Mouse (Mus musculus): ENCODE measurements around the gene Pigx. TPM values are rescaled to one million over a fixed set of nuclear protein-coding genes. Genes with fewer than 3 reads are reported as not detected.

Gene Pigx
- 89.0 and 91.8 TPM in 2 replicates for polyA plus RNA-seq (2015; fragmentation: Nextera tagmentation; extraction: Ambion mirVana)

DNA sequence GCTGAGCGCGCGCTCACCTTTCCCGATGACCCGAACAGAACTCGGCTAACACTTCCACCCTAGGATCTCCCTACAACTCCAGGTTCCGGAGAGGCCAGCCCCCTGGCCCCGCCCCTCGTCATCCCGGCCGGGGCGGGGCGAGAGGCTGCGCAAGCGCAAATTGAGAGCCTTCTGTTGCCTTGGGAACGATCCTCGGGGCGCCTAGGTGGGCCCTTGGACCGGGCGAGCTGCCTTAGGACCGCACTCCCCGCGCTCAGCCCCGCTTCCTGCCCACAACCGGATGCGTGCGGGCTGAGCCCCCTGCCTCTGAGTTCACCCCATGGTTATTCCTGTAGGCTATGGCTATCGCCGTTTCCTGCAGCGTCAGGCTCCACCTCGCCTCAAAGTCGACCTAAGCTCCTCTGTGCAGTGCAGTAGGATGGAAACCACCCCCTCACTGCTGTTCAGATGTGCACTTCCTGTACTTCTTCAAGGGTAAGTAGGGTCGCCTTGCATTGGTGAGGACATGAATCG, at the start of gene Pigx, which contains the start of gene Cep19:
Pigx (minus strand) TSS at position 103 of the 513 bp plus-strand sequence.
Cep19 (plus strand) TSS at position 163 of the 513 bp plus-strand sequence.
- Histone ChIP-seq H3K36me3 (peaks cover 2% of the 10 kb centered on the region; the same call in 1 of the 2 replicates), H3K27me3 (replicated peaks) (no peaks in the 10 kb centered on the region), H3K4me3 (replicated peaks) (peak within 1 kb of the TSS; percentile 96), H3K4me1 (peaks cover 4% of the 10 kb centered on the region; the same call in 1 of the 2 replicates), H3K27ac (peak within 1 kb of the TSS; percentile 86), H3K9ac (peak within 1 kb of the TSS; percentile 80), H3K9me3 (no peaks in the 10 kb centered on the region), H3K4me2 (peak within 1 kb of the TSS; percentile 79)
- WGBS, result under 1% methylated on average over 34 of the region's 34 CpGs
- peak; percentile 96 for ATAC-seq (ENCODE audit: insufficient read depth, low FRiP score, low read depth)

DNA sequence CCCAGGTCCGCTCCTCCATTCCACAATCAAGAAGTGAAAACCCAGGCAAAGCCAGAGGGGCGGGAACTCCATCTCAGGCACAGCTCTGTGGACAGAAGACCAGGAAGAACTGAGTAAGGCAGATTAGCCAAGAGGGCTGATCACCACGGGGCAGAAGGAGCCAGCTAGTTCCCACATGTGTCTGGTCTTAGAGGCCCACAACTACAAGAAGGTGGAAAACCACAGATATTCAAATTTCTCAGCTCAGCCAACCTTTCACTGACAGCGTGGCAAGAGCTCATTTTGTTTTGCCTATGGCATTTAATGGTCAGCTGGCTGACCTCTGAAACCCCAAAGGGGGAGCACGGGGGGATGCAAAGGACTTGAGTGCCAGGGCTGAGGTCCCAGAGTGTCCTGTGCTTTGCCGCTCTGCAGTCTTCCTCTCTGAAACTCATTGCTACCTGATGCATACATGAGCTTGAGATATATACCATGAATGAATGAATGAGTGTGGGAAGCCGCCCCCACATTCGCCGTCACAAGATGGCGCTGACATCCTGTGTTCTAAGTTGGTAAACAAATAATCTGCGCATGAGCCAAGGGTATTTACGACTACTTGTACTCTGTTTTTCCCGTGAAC, 48.2 kb upstream of the Pigx start:
- no peak for ATAC-seq (ENCODE audit: insufficient read depth, low FRiP score, low read depth)
- H3K27ac ChIP-seq, result no peak overlapping the region
- no peaks in the 10 kb centered on the region for H3K9me3 ChIP-seq
- H3K36me3 ChIP-seq, result no peaks in the 10 kb centered on the region
- H3K4me3 ChIP-seq (replicated peaks), result no peak overlapping the region
- H3K4me1 ChIP-seq, result no peaks in the 10 kb centered on the region
- WGBS, result 59% methylated on average over 12 of the region's 13 CpGs
- H3K9ac ChIP-seq, result no peak overlapping the region
- 0 out of 2 replicates have a peak overlapping the region, but pooled peaks have one; percentile 19 for H3K4me2 ChIP-seq
- no peaks in the 10 kb centered on the region for H3K27me3 ChIP-seq (replicated peaks)

DNA sequence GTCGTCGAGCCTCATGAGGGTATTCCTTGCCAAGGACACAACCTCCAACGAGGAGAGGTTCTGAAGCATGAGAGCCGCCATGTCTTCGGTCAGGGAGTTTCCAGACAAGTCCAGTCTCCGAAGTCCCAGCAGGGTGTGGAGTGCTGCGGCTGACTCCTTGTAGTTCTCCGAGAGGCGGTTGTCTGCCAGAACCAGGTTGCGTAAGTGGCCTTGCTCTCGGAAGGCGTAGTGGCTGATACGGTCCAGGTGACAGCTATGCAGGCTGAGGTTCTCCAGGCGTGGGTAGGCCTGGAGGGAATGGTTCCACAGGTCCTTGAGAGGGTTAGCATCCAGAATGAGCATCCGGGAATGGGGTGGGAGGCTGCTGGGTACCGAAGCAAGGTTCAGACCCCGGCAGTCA, 45.1 kb upstream of the Pigx start:
- no peak overlapping the region for H3K9ac ChIP-seq
- H3K9me3 ChIP-seq, result no peaks in the 10 kb centered on the region
- no peak overlapping the region for H3K4me2 ChIP-seq
- no peak overlapping the region for H3K27ac ChIP-seq
- H3K4me1 ChIP-seq, result no peaks in the 10 kb centered on the region
- ATAC-seq (ENCODE audit: insufficient read depth, low FRiP score, low read depth), result no peak
- no peaks in the 10 kb centered on the region for H3K27me3 ChIP-seq (replicated peaks)
- no peaks in the 10 kb centered on the region for H3K36me3 ChIP-seq
- WGBS, result 93% methylated on average over 17 of the region's 17 CpGs
- H3K4me3 ChIP-seq (replicated peaks), result no peak overlapping the region

DNA sequence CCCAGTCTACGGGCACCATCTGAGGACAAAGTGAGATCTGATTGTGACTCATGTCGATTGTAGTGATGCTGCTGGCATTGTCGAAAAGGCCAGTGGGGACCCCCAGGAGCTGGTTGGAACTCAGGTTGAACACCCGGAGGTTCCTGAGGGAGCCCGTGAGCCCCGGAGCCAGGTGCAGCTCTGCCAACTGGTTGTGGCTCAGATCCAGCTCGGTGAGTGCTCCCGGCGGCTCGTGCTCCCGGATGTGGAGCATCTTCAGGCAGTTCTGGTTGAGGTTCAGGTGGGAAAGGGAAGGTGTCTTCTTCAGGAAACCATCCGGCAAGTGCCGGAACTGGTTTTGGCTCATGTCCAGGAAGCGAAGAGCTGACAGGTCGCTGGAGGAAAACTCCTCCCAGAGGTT, 44.2 kb upstream of the Pigx start:
- no peak overlapping the region for H3K27ac ChIP-seq
- H3K4me2 ChIP-seq, result no peak overlapping the region
- H3K36me3 ChIP-seq, result no peaks in the 10 kb centered on the region
- ATAC-seq (ENCODE audit: insufficient read depth, low FRiP score, low read depth), result no peak
- H3K4me3 ChIP-seq (replicated peaks), result no peak overlapping the region
- no peak overlapping the region for H3K9ac ChIP-seq
- WGBS, result 90% methylated on average over 15 of the region's 15 CpGs
- H3K9me3 ChIP-seq, result no peaks in the 10 kb centered on the region
- H3K27me3 ChIP-seq (replicated peaks), result no peaks in the 10 kb centered on the region
- H3K4me1 ChIP-seq, result no peaks in the 10 kb centered on the region

DNA sequence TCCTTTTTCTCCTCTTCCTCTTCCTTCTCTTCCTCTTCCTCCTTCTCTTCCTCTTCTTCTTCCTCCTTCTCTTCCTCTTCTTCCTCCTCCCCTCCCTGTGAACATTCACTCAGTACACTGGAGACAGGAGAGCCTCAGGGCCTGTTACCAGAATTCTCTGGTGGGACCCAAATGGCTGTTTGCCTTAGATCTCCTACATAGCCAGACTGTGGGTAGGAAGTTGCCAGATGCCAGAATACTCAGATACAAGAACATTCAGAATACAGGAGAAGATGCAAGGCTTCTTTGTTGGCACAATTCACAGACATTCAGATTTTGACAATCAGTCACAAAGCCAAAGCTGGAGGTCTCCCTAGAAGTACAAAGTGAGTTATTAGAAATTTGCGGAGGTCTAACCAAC, 39.4 kb upstream of the Pigx start:
- Histone ChIP-seq H3K27ac (no peak overlapping the region), H3K9me3 (no peaks in the 10 kb centered on the region), H3K27me3 (replicated peaks) (no peaks in the 10 kb centered on the region), H3K4me1 (no peaks in the 10 kb centered on the region), H3K36me3 (no peaks in the 10 kb centered on the region), H3K4me3 (replicated peaks) (no peak overlapping the region), H3K4me2 (no peak overlapping the region), H3K9ac (no peak overlapping the region)
- WGBS, result 61% methylated on average over 1 of the region's 1 CpGs
- ATAC-seq (ENCODE audit: insufficient read depth, low FRiP score, low read depth), result no peak

DNA sequence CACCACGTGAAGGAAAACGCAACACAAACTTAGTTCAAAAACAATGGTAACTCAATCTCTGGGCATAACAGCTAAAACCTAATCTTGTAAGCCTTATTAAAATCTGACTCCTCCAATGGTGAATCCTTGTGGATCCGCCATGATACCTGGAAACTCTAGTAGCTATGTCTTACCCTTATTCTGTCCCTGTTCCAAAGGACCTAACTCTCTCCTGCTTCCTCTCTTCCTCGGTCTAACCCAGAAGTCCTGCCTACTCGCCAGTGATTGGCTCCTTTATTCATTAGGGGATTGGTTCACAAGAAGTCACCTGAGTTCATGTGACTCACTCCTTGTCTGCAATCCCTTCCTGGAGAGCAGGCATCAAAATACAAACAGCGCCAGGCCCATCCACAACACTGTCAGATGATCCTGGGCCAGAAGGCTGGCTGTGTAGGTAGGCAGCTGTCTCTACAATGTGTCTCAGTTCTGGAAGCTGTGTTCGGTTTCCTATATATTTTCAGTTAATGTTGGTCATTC, 36.4 kb upstream of the Pigx start:
- H3K9ac ChIP-seq, result no peak overlapping the region
- 81% methylated on average over 7 of the region's 7 CpGs for WGBS
- H3K4me1 ChIP-seq, result no peaks in the 10 kb centered on the region
- no peaks in the 10 kb centered on the region for H3K9me3 ChIP-seq
- H3K4me3 ChIP-seq (replicated peaks), result no peak overlapping the region
- no peaks in the 10 kb centered on the region for H3K27me3 ChIP-seq (replicated peaks)
- no peak overlapping the region for H3K4me2 ChIP-seq
- no peak for ATAC-seq (ENCODE audit: insufficient read depth, low FRiP score, low read depth)
- H3K27ac ChIP-seq, result no peak overlapping the region
- H3K36me3 ChIP-seq, result no peaks in the 10 kb centered on the region

DNA sequence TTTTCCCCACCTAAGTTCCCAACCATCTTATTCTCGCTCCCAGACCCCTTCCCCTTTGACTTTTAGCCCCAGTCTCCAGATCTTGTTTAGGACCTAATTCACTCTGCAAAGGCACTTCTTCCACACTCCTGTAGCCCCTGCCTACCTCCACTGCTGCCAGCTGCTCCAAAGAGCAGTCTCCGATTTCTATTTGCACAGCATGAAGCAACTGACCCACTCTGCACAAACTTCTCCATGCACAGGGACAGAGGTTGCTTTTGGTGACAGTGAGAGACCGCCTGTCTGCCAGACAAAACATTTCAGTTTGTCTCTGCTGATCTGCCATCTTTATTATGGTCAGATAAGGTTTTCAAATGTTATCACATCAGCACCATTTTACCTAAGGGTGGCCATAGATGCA, 33.6 kb upstream of the Pigx start:
- H3K27me3 ChIP-seq (replicated peaks), result no peaks in the 10 kb centered on the region
- ATAC-seq (ENCODE audit: insufficient read depth, low FRiP score, low read depth), result no peak
- no peak overlapping the region for H3K27ac ChIP-seq
- no peak overlapping the region for H3K9ac ChIP-seq
- WGBS, result 75% methylated on average over 3 of the region's 3 CpGs
- no peaks in the 10 kb centered on the region for H3K36me3 ChIP-seq
- H3K9me3 ChIP-seq, result no peaks in the 10 kb centered on the region
- H3K4me3 ChIP-seq (replicated peaks), result no peak overlapping the region
- no peak overlapping the region for H3K4me2 ChIP-seq
- H3K4me1 ChIP-seq, result no peaks in the 10 kb centered on the region

DNA sequence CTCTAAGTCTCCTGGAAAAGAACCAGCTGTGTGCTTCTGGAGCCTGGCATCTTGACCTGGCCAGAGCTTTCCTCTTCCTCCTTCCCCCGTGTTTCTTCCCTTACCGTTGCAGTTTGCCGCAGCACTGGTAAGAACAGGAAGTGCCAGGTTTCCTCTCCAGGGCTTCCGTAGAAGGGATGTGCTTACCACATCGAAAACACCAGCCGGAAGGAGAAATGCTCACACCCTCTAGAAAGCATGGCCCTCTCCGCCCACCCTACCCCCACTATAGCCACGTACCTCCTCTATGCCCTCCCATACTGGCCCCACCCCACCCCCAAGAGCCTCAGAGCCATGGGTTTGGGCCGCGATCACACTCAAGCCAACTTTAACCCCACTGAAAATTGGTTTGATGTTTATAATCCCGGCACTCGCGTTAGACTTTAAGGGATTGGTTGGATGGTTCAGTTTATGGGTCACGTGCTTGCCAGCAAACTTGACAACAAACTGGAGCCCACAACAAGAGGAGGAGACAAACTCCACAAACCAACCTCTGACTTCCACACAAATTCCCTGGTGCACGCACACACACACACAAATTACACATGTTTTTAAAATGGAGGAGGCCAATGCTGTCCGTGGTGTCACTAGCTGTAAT, 30.8 kb upstream of the Pigx start:
- Histone ChIP-seq H3K36me3 (no peaks in the 10 kb centered on the region), H3K27ac (peak overlapping the region; percentile 48; the same call in 1 of the 2 replicates), H3K4me1 (no peaks in the 10 kb centered on the region), H3K9me3 (no peaks in the 10 kb centered on the region), H3K4me2 (peak overlapping the region; percentile 37), H3K27me3 (replicated peaks) (no peaks in the 10 kb centered on the region), H3K4me3 (replicated peaks) (peak overlapping the region; percentile 21), H3K9ac (no peak overlapping the region)
- WGBS, result 58% methylated on average over 16 of the region's 16 CpGs
- peak; percentile 58; the same call in 1 of the 2 replicates for ATAC-seq (ENCODE audit: insufficient read depth, low FRiP score, low read depth)

DNA sequence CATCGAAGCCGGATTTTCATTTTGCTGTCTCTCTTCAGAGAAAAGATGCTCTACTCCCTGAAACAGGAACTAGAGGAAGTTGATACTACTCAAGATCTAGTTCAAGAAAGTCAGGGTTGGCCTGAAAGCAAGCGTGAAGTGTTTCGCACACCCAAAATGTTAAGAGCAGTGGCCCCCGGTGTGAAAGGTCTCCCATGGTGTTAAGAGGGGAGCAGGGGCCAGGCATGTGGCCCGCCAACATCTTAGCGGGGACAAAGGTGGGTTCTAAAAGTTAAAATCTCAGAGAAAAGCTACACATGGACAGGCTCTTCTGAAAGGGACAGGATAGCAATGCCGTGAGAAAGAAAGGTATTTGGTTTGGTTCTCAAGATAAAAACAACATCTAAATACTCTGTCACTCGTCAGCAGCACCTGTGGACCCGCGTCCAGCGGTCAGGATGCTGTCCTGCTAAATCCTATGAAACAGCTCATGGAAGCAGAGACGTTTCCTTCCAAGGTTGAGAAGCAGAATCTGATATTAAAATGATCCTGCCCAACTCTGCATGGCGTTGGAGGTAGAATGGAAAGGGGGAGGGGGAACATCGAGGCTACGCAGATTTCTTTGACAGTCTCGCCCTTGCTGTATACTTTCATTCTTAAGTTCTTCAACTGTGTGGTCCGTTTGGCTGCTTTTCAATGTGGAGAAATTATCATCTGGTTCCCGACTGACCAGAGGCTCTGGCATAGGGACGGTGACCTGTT, 30.1 kb upstream of the Pigx start:
- Histone ChIP-seq H3K4me3 (replicated peaks) (peak overlapping the region; percentile 21), H3K27ac (peak overlapping the region; percentile 48; the same call in 1 of the 2 replicates), H3K9me3 (no peaks in the 10 kb centered on the region), H3K9ac (no peak overlapping the region), H3K27me3 (replicated peaks) (no peaks in the 10 kb centered on the region), H3K4me2 (peak overlapping the region; percentile 37), H3K36me3 (no peaks in the 10 kb centered on the region), H3K4me1 (no peaks in the 10 kb centered on the region)
- no peak for ATAC-seq (ENCODE audit: insufficient read depth, low FRiP score, low read depth)
- 63% methylated on average over 20 of the region's 20 CpGs for WGBS

DNA sequence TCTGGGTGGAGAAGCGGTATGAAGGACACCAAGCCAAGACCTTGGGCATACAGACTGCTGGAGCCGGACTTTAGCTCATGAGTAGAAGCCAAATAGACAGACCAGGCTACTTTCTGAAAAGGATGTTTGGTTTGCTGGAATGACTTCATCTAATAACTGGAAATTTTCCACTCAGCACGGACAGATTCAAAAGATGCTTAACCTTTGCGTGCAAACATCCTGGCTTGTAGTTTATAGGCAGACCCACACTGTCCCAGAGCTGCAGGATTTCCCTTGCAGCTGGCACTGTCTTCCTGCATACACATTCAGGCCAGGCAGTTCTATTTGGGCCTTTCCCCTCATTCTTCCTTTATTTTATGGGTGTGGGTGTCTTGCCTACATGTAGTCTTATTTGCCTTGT, 27.5 kb upstream of the Pigx start:
- Histone ChIP-seq H3K4me3 (replicated peaks) (no peak overlapping the region), H3K27me3 (replicated peaks) (no peaks in the 10 kb centered on the region), H3K4me1 (no peaks in the 10 kb centered on the region), H3K9me3 (no peaks in the 10 kb centered on the region), H3K36me3 (no peaks in the 10 kb centered on the region), H3K9ac (no peak overlapping the region), H3K27ac (peak overlapping the region; percentile 4; the same call in 1 of the 2 replicates), H3K4me2 (no peak overlapping the region)
- 70% methylated on average over 4 of the region's 4 CpGs for WGBS
- ATAC-seq (ENCODE audit: insufficient read depth, low FRiP score, low read depth), result no peak

DNA sequence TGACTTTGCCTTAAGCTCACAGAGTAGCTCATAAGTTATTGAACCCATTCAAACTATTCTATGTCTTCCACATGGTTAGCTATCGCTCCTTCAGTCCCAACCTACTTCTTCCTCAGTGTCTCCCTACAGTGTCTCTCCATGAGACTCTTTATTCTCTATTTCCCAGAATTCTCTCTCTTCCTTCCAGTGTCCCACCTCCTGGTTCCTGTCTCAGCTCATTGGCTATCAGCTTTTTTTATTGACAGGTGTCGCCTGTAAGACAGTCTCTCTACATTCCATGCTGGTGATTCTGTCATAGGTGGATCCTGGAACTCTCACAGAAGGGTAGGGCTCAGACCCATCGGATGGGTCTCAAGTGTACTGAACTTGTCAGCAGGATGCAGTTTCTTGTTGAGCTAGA, 25.8 kb upstream of the Pigx start:
- H3K4me3 ChIP-seq (replicated peaks), result no peak overlapping the region
- H3K9me3 ChIP-seq, result no peaks in the 10 kb centered on the region
- no peaks in the 10 kb centered on the region for H3K36me3 ChIP-seq
- H3K27ac ChIP-seq, result no peak overlapping the region
- H3K4me2 ChIP-seq, result no peak overlapping the region
- no peaks in the 10 kb centered on the region for H3K27me3 ChIP-seq (replicated peaks)
- no peak overlapping the region for H3K9ac ChIP-seq
- H3K4me1 ChIP-seq, result no peaks in the 10 kb centered on the region
- 90% methylated on average over 3 of the region's 3 CpGs for WGBS
- ATAC-seq (ENCODE audit: insufficient read depth, low FRiP score, low read depth), result no peak

Measured in stomach, embryonic 15.5 days (tissue).